20 mouse cellular contexts compared by ENCODE assay signal in genomic region chr14:20865604-20866003, GRCm38 (mm10). TPM values are rescaled to one million over a fixed set of nuclear protein-coding genes. Genes with fewer than 3 reads are reported as not detected.
DNase-seq lines count a peak whose midpoint lies in the region; ATAC-seq and TF ChIP-seq lines count a peak whose summit lies in the region.
"Had no signal": no experiment of that assay in that cellular context is flagged by ENCODE, and none has a peak within 500 bp of the region (broad histone marks: within the 10 kb centered on the region; RNA-seq: fewer than 3 reads in every experiment).

No protein-coding gene starts in this region.

- TF ChIP-seq CTCF in forebrain, postnatal 0 days (IDR thresholded peaks at IDR 0.05; ENCODE audit: low read depth) = no peak

- H3K9ac ChIP-seq in kidney, embryonic 14.5 days (ENCODE audit: low read depth, low read length) = no peak overlapping the region
- no peak overlapping the region for H3K9ac ChIP-seq in kidney, embryonic 16.5 days (replicated peaks; ENCODE audit: low read length)
- no peak overlapping the region for H3K9ac ChIP-seq in limb, embryonic 13.5 days
- H3K9ac ChIP-seq in forebrain, postnatal 0 days = no peak overlapping the region
- H3K9ac ChIP-seq: embryonic facial prominence, embryonic 15.5 days; hindbrain, embryonic 14.5 days had no signal

- peak; percentile 61 for DNase-seq in kidney, adult 11 months
- no peak for DNase-seq in kidney, adult 18-20 months
- DNase-seq in lung, postnatal 25 days (ENCODE audit: low spot score) = peak; percentile 26
- no peak for DNase-seq in lung, postnatal 4 days
- DNase-seq in forebrain, postnatal 0 days = no peak
- DNase-seq: adrenal gland, adult 8-10 months; adrenal gland, postnatal 36 days; cerebellum, adult 8-10 months; cerebellum, postnatal 14 days; embryo, embryonic 11 days; gastrocnemius, postnatal 10 days; heart, postnatal 10 days had no signal

- H3K27ac ChIP-seq in kidney, embryonic 14.5 days (ENCODE audit: low read depth, low read length) = no peak overlapping the region
- peak overlapping the region; percentile 79 for H3K27ac ChIP-seq in kidney, embryonic 16.5 days (ENCODE audit: low read length)
- H3K27ac ChIP-seq in limb, embryonic 13.5 days = no peak overlapping the region
- H3K27ac ChIP-seq in forebrain, postnatal 0 days (ENCODE audit: low read depth, low read length) = no peak overlapping the region
- H3K27ac ChIP-seq: embryonic facial prominence, embryonic 15.5 days; forebrain, embryonic 10.5 days; hindbrain, embryonic 14.5 days had no signal

- H3K4me3 ChIP-seq in kidney, embryonic 14.5 days (ENCODE audit: low read length) = no peak overlapping the region
- H3K4me3 ChIP-seq in kidney, embryonic 16.5 days (ENCODE audit: low read length) = no peak overlapping the region
- no peak overlapping the region for H3K4me3 ChIP-seq in limb, embryonic 13.5 days
- H3K4me3 ChIP-seq in forebrain, postnatal 0 days (ENCODE audit: low read depth, low read length) = no peak overlapping the region
- H3K4me3 ChIP-seq: embryonic facial prominence, embryonic 15.5 days; erythroblast, embryonic 14.5 days; forebrain, embryonic 10.5 days had no signal

- no peak for ATAC-seq in kidney, embryonic 14.5 days (ENCODE audit: low FRiP score, low TSS enrichment)
- 0 out of 2 replicates have a peak, but pooled peaks have one; percentile 4 for ATAC-seq in kidney, embryonic 16.5 days (ENCODE audit: low FRiP score, low TSS enrichment)
- ATAC-seq in limb, embryonic 13.5 days (ENCODE audit: low FRiP score, low read depth) = no peak
- ATAC-seq in forebrain, postnatal 0 days = no peak
- ATAC-seq: forebrain, embryonic 14.5 days had no signal

- no peaks in the 10 kb centered on the region for H3K4me1 ChIP-seq in kidney, embryonic 14.5 days (ENCODE audit: control insufficient read depth, insufficient read depth, low read length)
- H3K4me1 ChIP-seq in kidney, embryonic 16.5 days (ENCODE audit: insufficient read depth, low read length) = peaks cover 11% of the 10 kb centered on the region
- peaks cover 17% of the 10 kb centered on the region for H3K4me1 ChIP-seq in limb, embryonic 13.5 days
- H3K4me1 ChIP-seq in forebrain, postnatal 0 days (ENCODE audit: insufficient read depth) = no peaks in the 10 kb centered on the region
- H3K4me1 ChIP-seq: embryonic facial prominence, embryonic 15.5 days; forebrain, embryonic 10.5 days had no signal

- no peaks in the 10 kb centered on the region for H3K9me3 ChIP-seq in kidney, embryonic 14.5 days (ENCODE audit: control insufficient read depth, low read length)
- H3K9me3 ChIP-seq in kidney, embryonic 16.5 days (ENCODE audit: low read length) = no peaks in the 10 kb centered on the region
- no peaks in the 10 kb centered on the region for H3K9me3 ChIP-seq in limb, embryonic 13.5 days
- no peaks in the 10 kb centered on the region for H3K9me3 ChIP-seq in forebrain, postnatal 0 days (ENCODE audit: low read length)
- H3K9me3 ChIP-seq: embryonic facial prominence, embryonic 15.5 days; forebrain, embryonic 10.5 days had no signal

- 71% methylated on average over 8 of the region's 8 CpGs for WGBS in kidney, embryonic 14.5 days
- WGBS in kidney, embryonic 16.5 days = 65% methylated on average over 8 of the region's 8 CpGs
- 70% methylated on average over 8 of the region's 8 CpGs for WGBS in limb, embryonic 13.5 days
- WGBS in forebrain, postnatal 0 days = 87% methylated on average over 8 of the region's 8 CpGs

- H3K4me2 ChIP-seq in kidney, embryonic 14.5 days (replicated peaks; ENCODE audit: low read depth, low read length) = no peak overlapping the region
- no peak overlapping the region for H3K4me2 ChIP-seq in kidney, embryonic 16.5 days (replicated peaks; ENCODE audit: low read depth, low read length)
- H3K4me2 ChIP-seq in limb, embryonic 13.5 days (replicated peaks) = 0 out of 2 replicates have a peak overlapping the region, but pooled peaks have one; percentile 1
- no peak overlapping the region for H3K4me2 ChIP-seq in forebrain, postnatal 0 days (ENCODE audit: low read depth)
- H3K4me2 ChIP-seq: embryonic facial prominence, embryonic 15.5 days; hindbrain, embryonic 14.5 days had no signal

- no peaks in the 10 kb centered on the region for H3K36me3 ChIP-seq in kidney, embryonic 14.5 days (ENCODE audit: control insufficient read depth, insufficient read depth, low read length)
- no peaks in the 10 kb centered on the region for H3K36me3 ChIP-seq in kidney, embryonic 16.5 days (ENCODE audit: insufficient read depth, low read length)
- no peaks in the 10 kb centered on the region for H3K36me3 ChIP-seq in limb, embryonic 13.5 days
- H3K36me3 ChIP-seq in forebrain, postnatal 0 days (ENCODE audit: insufficient read depth) = no peaks in the 10 kb centered on the region
- H3K36me3 ChIP-seq: embryonic facial prominence, embryonic 15.5 days; forebrain, embryonic 10.5 days had no signal

- H3K27me3 ChIP-seq in kidney, embryonic 14.5 days (ENCODE audit: control insufficient read depth, insufficient read depth, low read length) = no peaks in the 10 kb centered on the region
- H3K27me3 ChIP-seq in kidney, embryonic 16.5 days (ENCODE audit: insufficient read depth, low read length) = no peaks in the 10 kb centered on the region
- no peaks in the 10 kb centered on the region for H3K27me3 ChIP-seq in limb, embryonic 13.5 days
- H3K27me3 ChIP-seq in forebrain, postnatal 0 days (ENCODE audit: insufficient read depth, low read length) = no peaks in the 10 kb centered on the region
- H3K27me3 ChIP-seq: embryonic facial prominence, embryonic 15.5 days had no signal

RNA-seq across cellular contexts. Expression of gene Plau, which starts 29.1 kb away (rescaled TPM):
- 3.7 and 4.2 TPM in 2 replicates for polyA plus RNA-seq in kidney, embryonic 14.5 days (2014; fragmentation: Nextera tagmentation; extraction: Ambion mirVana)
- 21.7 and 21.8 TPM in 2 replicates for polyA plus RNA-seq in kidney, embryonic 16.5 days (2015; fragmentation: Nextera tagmentation; extraction: Ambion mirVana)
- 2.9 and 3.0 TPM in 2 replicates for polyA plus RNA-seq in limb, embryonic 13.5 days (2015; fragmentation: Nextera tagmentation; extraction: Ambion mirVana)
- total RNA-seq in forebrain, postnatal 0 days (2014; rRNA removed) = 0.62 and 1.1 TPM in 2 replicates
- polyA plus RNA-seq in forebrain, postnatal 0 days (2015; fragmentation: Nextera tagmentation; extraction: Ambion mirVana) = 0.23 and 0.44 TPM in 2 replicates
- polyA plus RNA-seq: erythroblast, embryonic 14.5 days had no signal

Comparison
In these comparisons a context has a peak if more than half of its experiments do, and no peak if none do; other contexts are left out.
1. DNase-seq: peak in kidney, adult 11 months (single experiment) and lung, postnatal 25 days (single experiment); none in kidney, adult 18-20 months (single experiment), lung, postnatal 4 days (0 of 2) and forebrain, postnatal 0 days (single experiment).